Mouse (Mus musculus) intestine, postnatal 0 days (tissue): Measurements from ENCODE around the gene Hivep2. TPM values are rescaled to one million over a fixed set of nuclear protein-coding genes. Genes with fewer than 3 reads are reported as not detected.
A peak's percentile ranks its signal among the peaks of the same experiment; 100 is the strongest.

Experiments used
- ATAC-seq: fragments of 200-750 bp; cut with Nextera tagmentation; 2 replicates; pipeline ENCODE4 v1.8.0; 2017; ENCODE audit warnings: mild to moderate bottlenecking, moderate TSS enrichment, moderate library complexity
- H3K27ac ChIP-seq: fragments of 300-500 bp; sonication (generic); 2 replicates; pipeline ENCODE4 v1.5.1; 2014; ENCODE audit warnings: mild to moderate bottlenecking, low read depth, low read length, moderate library complexity
- H3K27me3 ChIP-seq: fragments of 300-500 bp; sonication (generic); replicated peaks from 2 replicates; pipeline ENCODE4 v1.6.1; 2014; ENCODE audit warnings: low read length, mixed read lengths; ENCODE audit not compliant: control insufficient read depth, insufficient read depth
- H3K36me3 ChIP-seq: fragments of 300-500 bp; sonication (generic); 2 replicates; pipeline ENCODE4 v1.6.1; 2014; ENCODE audit warnings: mild to moderate bottlenecking, moderate library complexity; ENCODE audit not compliant: control insufficient read depth, insufficient read depth
- H3K4me1 ChIP-seq: fragments of 300-500 bp; sonication (generic); replicated peaks from 2 replicates; pipeline ENCODE4 v1.6.1; 2014; ENCODE audit warnings: antibody characterized with exemption, low read length, mixed read lengths; ENCODE audit not compliant: control insufficient read depth, insufficient read depth
- H3K4me2 ChIP-seq: fragments of 300-500 bp; sonication (generic); replicated peaks from 2 replicates; pipeline ENCODE4 v1.6.1; 2014; ENCODE audit warnings: low read depth, mild to moderate bottlenecking, moderate library complexity
- H3K4me3 ChIP-seq: fragments of 300-500 bp; sonication (generic); 2 replicates; pipeline ENCODE4 v1.5.1; 2014; ENCODE audit warnings: low read depth, low read length
- H3K9ac ChIP-seq: fragments of 300-500 bp; sonication (generic); 2 replicates; pipeline ENCODE4 v1.6.1; 2014; ENCODE audit warnings: mild to moderate bottlenecking, low read depth, low read length
- H3K9me3 ChIP-seq: fragments of 300-500 bp; sonication (generic); 2 replicates; pipeline ENCODE4 v1.6.1; 2016; ENCODE audit warnings: mixed run types; ENCODE audit not compliant: control insufficient read depth
- CTCF ChIP-seq: sonication (generic); IDR thresholded peaks from 2 replicates; pipeline ENCODE4 v1.5.1; 2016; ENCODE audit warnings: low read depth, mild to moderate bottlenecking, control low read depth, antibody characterized with exemption, moderate library complexity
- WGBS: fragments of 180-500 bp; shearing (Covaris S2); extraction: QIAGEN DNeasy Blood & Tissue Kit; methylation state at CpG from one replicate; pipeline ENCODE4 v1.1.7; 2014; 5-methylcytosine and 5-hydroxymethylcytosine counted together
- polyA plus RNA-seq: library from polyadenylated mRNA; unstranded; fragments of >200 nt; fragmentation: Nextera tagmentation; extraction: Ambion mirVana; gene quantifications from 2 replicates; pipeline ENCODE4 v1.2.1, GENCODE M21; 2015

The Hivep2 gene
- polyA plus RNA-seq, 1 experiment from 2014 or later: 3.5 TPM

DNA sequence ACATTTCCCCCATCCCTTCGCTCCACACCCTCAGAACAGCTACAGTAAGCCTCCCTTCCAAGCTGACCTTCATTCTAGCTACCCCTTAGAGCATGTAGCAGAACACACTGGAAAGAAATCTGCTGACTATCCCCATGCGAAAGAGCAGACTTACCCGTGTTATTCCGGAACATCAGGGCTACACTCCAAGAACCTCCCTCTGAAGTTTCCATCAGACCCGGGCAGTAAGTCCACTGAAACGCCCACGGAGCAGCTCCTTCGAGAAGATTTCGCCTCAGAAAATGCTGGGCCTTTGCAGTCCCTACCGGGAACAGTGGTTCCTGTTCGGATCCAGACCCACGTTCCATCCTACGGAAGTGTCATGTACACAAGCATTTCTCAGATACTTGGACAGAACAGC is 165.4 kb downstream of the Hivep2 start:
- ATAC-seq: no peak
- no peak overlapping the region for H3K4me3 ChIP-seq
- 97% methylated on average over 13 of the region's 13 CpGs for WGBS
- H3K4me1 ChIP-seq: no peaks in the 10 kb centered on the region
- H3K36me3 ChIP-seq: peaks cover 43% of the 10 kb centered on the region
- no peak for TF ChIP-seq CTCF
- H3K9me3 ChIP-seq: no peaks in the 10 kb centered on the region
- no peak overlapping the region for H3K27ac ChIP-seq
- no peaks in the 10 kb centered on the region for H3K27me3 ChIP-seq
- H3K9ac ChIP-seq: no peak overlapping the region
- no peak overlapping the region for H3K4me2 ChIP-seq

- WGBS: 90% methylated on average over 17 of the region's 17 CpGs
- H3K4me1 ChIP-seq: no peaks in the 10 kb centered on the region
- no peak overlapping the region for H3K4me3 ChIP-seq
- peaks cover 43% of the 10 kb centered on the region for H3K36me3 ChIP-seq
- H3K27ac ChIP-seq: no peak overlapping the region
- H3K9ac ChIP-seq: no peak overlapping the region
- no peaks in the 10 kb centered on the region for H3K27me3 ChIP-seq
- no peaks in the 10 kb centered on the region for H3K9me3 ChIP-seq
- no peak for TF ChIP-seq CTCF
- no peak overlapping the region for H3K4me2 ChIP-seq
- ATAC-seq: no peak
Observed at GRCm38 (mm10) chr10:14132061-14132460, 166.2 kb downstream of the Hivep2 start.

DNA sequence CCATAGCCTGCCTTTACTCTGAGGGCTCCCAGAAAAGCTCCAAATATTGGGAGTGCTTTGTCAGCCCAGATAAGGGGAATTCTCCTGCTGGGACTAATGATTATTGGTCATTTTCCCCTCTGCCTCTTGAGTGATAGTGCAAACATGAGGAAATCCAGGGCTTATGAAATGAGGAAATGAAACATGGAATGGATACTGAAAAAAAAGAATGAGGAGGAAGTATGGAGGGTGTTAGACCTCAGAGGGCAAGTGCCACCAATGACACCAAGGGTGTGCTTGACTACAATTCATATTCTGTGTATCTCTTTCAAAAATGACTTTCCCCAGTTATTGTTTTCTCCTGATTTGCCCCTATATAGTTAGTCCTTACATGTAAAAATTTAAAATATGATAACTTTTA is 167.1 kb downstream of the Hivep2 start:
- Histone ChIP-seq H3K9me3 (no peaks in the 10 kb centered on the region), H3K4me3 (no peak overlapping the region), H3K27me3 (no peaks in the 10 kb centered on the region), H3K4me1 (no peaks in the 10 kb centered on the region), H3K4me2 (no peak overlapping the region), H3K9ac (no peak overlapping the region), H3K36me3 (peaks cover 38% of the 10 kb centered on the region), H3K27ac (no peak overlapping the region)
- no peak for TF ChIP-seq CTCF
- ATAC-seq: no peak

DNA sequence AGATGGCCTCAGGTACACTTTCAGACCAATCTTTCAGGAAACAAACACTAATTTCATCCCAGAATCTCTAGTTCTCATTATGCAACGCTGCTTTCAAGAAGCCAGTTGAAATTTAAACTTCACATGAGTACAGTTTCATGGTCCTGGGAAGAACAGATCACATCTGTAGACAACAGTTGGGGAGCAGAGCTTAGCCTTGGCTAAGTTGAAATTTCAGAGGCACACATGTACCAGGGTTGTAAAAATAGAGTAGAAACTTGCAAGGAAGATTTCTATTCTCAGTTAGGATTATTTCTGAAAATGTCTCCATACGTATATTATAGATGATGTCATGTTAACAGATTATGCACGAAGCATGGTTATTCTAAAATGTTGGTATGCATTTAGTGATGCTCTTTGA is 172.8 kb downstream of the Hivep2 start:
- no peak for ATAC-seq
- Histone ChIP-seq H3K9me3 (no peaks in the 10 kb centered on the region), H3K27me3 (no peaks in the 10 kb centered on the region), H3K9ac (no peak overlapping the region), H3K4me3 (no peak overlapping the region), H3K36me3 (peaks cover 22% of the 10 kb centered on the region), H3K27ac (no peak overlapping the region), H3K4me2 (no peak overlapping the region), H3K4me1 (no peaks in the 10 kb centered on the region)
- TF ChIP-seq CTCF: no peak
- WGBS: 91% methylated on average over 3 of the region's 3 CpGs

DNA sequence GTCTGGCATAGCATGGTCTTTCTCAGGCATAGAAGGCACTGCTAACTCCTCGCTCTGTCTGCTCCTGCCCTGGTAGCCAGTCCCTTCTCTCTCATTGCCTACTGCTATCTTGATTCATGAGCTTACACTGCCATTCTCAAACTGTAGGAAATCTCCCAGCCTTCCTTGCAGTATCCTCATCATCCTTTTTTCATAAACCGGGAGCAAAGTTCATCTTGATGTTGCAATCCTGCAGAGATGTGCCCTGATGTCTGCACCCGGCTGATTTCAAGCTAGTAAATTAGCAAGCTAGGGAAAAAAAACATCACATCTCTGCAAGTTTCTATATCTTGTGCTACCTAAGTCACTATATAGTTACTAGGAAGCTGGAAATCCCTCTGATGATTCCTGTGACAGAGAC is 179.0 kb downstream of the Hivep2 start:
- H3K9ac ChIP-seq: no peak overlapping the region

DNA sequence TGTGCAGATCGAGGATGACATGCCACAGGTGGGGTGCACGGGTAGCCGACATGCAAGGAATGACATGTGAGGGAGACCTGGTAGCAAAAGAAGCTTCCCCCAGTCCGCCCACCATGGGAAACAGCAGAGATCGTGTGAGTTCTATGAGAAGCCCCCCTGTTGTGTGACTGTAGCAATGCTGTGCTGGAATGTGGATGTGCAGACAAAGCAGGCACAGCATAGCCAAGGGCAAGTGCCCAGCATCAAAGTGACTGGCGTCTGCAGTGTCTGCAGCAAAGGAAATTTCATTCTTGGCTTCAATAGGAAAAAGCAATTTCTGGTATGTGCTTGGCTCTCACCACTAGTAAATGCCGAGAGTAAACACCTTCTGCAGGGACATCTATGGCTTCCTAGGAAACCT is 199.0 kb downstream of the Hivep2 start:
- Histone ChIP-seq H3K9ac (no peak overlapping the region), H3K27ac (no peak overlapping the region), H3K4me3 (no peak overlapping the region), H3K36me3 (no peaks in the 10 kb centered on the region), H3K4me1 (no peaks in the 10 kb centered on the region), H3K9me3 (no peaks in the 10 kb centered on the region), H3K27me3 (no peaks in the 10 kb centered on the region), H3K4me2 (no peak overlapping the region)
- 73% methylated on average over 7 of the region's 7 CpGs for WGBS
- no peak for ATAC-seq
- TF ChIP-seq CTCF: no peak

More for the DNA sequence above, 179.0 kb downstream of the Hivep2 start:
- ATAC-seq: peak; percentile 83
- TF ChIP-seq CTCF: 0 out of 2 replicates have a peak, but pooled peaks have one; percentile 1
- Histone ChIP-seq H3K9me3 (no peaks in the 10 kb centered on the region), H3K4me2 (no peak overlapping the region), H3K27me3 (no peaks in the 10 kb centered on the region), H3K4me3 (no peak overlapping the region), H3K36me3 (peaks cover 30% of the 10 kb centered on the region), H3K27ac (no peak overlapping the region), H3K4me1 (no peaks in the 10 kb centered on the region)
- 43% methylated on average over 3 of the region's 3 CpGs for WGBS
